18 mouse cellular contexts compared by ENCODE assay signal in genomic region chr11:78428309-78428708, GRCm38 (mm10). TPM values are rescaled to one million over a fixed set of nuclear protein-coding genes. Genes with fewer than 3 reads are reported as not detected.
"Had no signal": no experiment of that assay in that cellular context is flagged by ENCODE, and none has a peak within 500 bp of the region (broad histone marks: within the 10 kb centered on the region; RNA-seq: fewer than 3 reads in every experiment).

No protein-coding gene starts in this region.

- DNase-seq: kidney, postnatal 4 days; lung, embryonic 14.5 days; lung, postnatal 14 days; retina, postnatal 1 day; thymus, adult 18-20 months; thymus, postnatal 25 days had no signal

- ATAC-seq: liver, embryonic 12.5 days; midbrain, embryonic 13.5 days had no signal

- H3K27me3 ChIP-seq: limb, embryonic 15.5 days; midbrain, embryonic 13.5 days; neural tube, embryonic 12.5 days had no signal

- H3K9ac ChIP-seq: limb, embryonic 15.5 days; liver, embryonic 12.5 days; lung, embryonic 14.5 days; midbrain, embryonic 13.5 days; neural tube, embryonic 12.5 days had no signal

- H3K4me1 ChIP-seq: limb, embryonic 15.5 days; midbrain, embryonic 13.5 days; neural tube, embryonic 12.5 days had no signal

- H3K4me2 ChIP-seq: limb, embryonic 15.5 days; liver, embryonic 12.5 days; lung, embryonic 14.5 days; midbrain, embryonic 13.5 days; neural tube, embryonic 12.5 days had no signal

- H3K27ac ChIP-seq: limb, embryonic 15.5 days; liver, embryonic 12.5 days; midbrain, embryonic 13.5 days; neural tube, embryonic 12.5 days had no signal

- H3K36me3 ChIP-seq: limb, embryonic 15.5 days; liver, embryonic 12.5 days; midbrain, embryonic 13.5 days; neural tube, embryonic 12.5 days had no signal

- H3K4me3 ChIP-seq: limb, embryonic 15.5 days; liver, embryonic 12.5 days; midbrain, embryonic 13.5 days; neural tube, embryonic 12.5 days had no signal

- H3K9me3 ChIP-seq: limb, embryonic 15.5 days; liver, embryonic 12.5 days; midbrain, embryonic 13.5 days; neural tube, embryonic 12.5 days had no signal

RNA-seq across cellular contexts. Expression of gene Slc13a2, which starts 6.3 kb away (rescaled TPM):
- total RNA-seq: layer of hippocampus, adult 8-10 months; layer of hippocampus, postnatal 25 days; left cerebral cortex, adult 8-10 months; left cerebral cortex, postnatal 25 days; monocyte, adult 5-6 weeks had no signal
- polyA plus RNA-seq: limb, embryonic 11.5 days; lung, embryonic 14.5 days; midbrain, embryonic 13.5 days; neural tube, embryonic 12.5 days had no signal

RNA-seq across cellular contexts. Expression of gene Foxn1, which starts 42.0 kb away (rescaled TPM):
- total RNA-seq: layer of hippocampus, postnatal 25 days; monocyte, adult 5-6 weeks had no signal
- polyA plus RNA-seq: kidney, embryonic 14.5 days; liver, embryonic 12.5 days; liver, embryonic 16.5 days; lung, embryonic 14.5 days; midbrain, embryonic 13.5 days; neural tube, embryonic 12.5 days had no signal
